Mouse (Mus musculus) neutrophil, adult 5-6 weeks (primary cell): Measurements from ENCODE around the gene Psme1. TPM values are rescaled to one million over a fixed set of nuclear protein-coding genes. Genes with fewer than 3 reads are reported as not detected.

Experiments used
- ATAC-seq: fragments of 151-379, 151-347 bp; 2 replicates; pipeline ENCODE4 v1.8.0; 2017; ENCODE audit warnings: mild to moderate bottlenecking, moderate TSS enrichment; ENCODE audit not compliant: insufficient number of reproducible peaks, poor library complexity, low FRiP score, severe bottlenecking; ENCODE audit errors: extremely low read depth
- total RNA-seq: library from RNA; stranded (forward); fragments of 200-1000 nt; gene quantifications from 2 replicates; pipeline ENCODE4 v1.2.3, GENCODE M21; 2017

Psme1 gene
- 254 and 295 TPM in 2 replicates for total RNA-seq

DNA sequence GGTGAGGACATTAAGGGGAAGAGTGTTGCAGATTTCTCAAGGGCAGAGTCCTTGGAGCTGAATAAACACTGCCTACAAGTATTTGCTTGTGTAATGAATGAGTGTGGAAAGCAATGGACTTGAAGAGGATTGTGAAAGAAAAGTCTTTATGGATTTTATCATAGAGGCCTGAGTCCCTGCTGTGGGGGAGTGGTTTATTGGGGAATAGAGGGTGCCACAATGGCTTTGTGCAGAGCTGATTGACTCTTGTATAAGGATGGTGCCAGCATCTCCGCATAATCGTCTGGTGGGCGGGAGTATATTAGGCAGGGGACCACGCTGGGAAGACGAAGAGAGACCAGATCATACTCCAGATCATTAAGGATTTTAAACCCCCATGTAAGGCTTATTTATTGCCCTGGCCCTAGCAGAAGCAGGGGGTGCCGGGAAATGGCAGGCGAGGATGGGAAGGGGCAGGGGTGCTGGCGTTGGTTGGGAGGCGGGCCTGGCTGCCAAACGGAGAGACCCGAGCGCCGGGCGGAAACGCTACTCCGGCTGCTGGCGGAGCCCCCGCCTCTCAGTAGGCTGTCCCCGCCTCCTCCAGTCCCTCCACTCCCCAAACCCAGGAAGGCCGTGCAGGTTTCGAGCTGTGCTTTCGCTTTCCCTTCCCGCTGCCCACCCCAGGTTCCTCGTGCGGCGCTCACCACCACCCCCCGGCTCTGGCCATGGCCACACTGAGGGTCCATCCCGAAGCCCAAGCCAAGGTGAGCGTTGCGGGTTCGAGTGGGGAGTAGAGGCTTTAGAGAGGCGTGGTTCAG lies at the start of gene Psme1:
TSS of gene Psme1 (plus strand) at position 253 of the 797 bp plus-strand sequence.
- peak; percentile 86 for ATAC-seq

- ATAC-seq, result no peak
Measured at GRCm38 (mm10) chr14:55536116-55536745, 41.7 kb upstream of the Psme1 start.

DNA sequence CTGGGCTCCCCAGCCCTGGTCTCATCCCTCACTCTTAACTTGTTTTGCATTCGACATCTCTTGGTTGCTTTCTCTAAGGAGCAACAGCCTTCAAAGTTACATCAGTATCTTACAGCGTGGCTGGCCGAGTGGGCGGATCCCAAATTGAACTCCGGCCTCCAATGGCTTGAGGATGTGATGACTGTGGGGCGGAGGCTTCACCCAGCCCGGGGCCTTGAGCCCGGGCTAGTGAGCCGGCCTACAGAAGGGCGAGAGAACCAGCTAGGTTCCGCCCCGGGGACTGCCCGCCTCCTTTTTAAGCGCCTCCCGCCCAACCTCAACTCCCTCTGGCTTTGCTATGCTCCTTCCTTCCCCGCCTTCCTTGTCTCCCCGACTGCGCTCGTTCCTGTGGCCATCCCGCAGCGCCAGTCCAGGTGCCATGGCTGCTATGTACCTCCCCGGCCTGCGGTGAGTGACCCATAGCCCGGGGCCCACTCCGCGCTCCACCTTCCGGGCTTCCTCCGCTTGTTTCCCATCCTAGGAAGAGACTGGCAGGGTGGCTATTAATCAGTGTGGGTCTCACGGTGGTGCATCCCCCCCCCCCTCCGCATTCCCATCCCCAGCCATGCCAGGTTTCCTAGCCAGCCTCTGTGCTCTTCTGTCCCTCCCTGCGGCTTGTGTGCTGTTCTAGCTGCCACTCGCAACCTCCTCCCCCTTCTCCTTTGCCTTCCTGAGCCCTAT lies 37.7 kb upstream of the Psme1 start, which contains the start of gene Pck2:
TSS of gene Pck2 (plus strand) at position 200 of the 720 bp plus-strand sequence.
- ATAC-seq, result peak; percentile 91

DNA sequence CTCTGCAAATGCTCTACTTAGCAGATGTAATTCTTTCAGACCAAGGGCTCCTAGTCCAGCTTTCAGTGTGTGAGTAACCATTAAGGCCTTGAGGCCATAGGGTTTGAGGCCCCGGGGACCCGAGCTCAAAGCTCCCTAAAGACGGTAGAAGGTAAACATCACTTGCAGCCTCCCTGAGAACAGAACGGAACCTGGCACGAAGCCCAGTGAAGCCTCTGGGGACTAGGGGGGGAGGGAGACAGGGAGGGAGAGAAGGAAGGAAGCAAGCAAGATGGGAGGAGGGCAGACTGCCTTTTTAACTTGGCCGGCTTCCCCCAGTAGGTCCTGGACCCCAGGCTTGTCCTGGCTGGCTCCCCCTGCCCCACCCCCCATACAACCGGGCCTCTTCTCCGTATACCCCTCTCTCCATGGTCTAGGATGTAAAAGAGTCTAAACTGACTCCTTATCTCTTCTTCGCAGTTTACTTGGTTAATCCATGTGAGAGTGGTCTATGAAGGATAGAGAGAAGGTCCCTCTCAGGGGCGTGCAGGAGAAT lies 37.1 kb upstream of the Psme1 start:
- ATAC-seq, result peak; percentile 7; the same call in 1 of the 2 replicates

GRCm38 (mm10) chr14:55542268-55542667 lies 35.7 kb upstream of the Psme1 start:
- no peak for ATAC-seq

- ATAC-seq, result no peak
Measured at GRCm38 (mm10) chr14:55544334-55544733, 33.6 kb upstream of the Psme1 start.

GRCm38 (mm10) chr14:55550191-55550590 lies 27.7 kb upstream of the Psme1 start:
- no peak for ATAC-seq

GRCm38 (mm10) chr14:55551347-55551746 lies 26.6 kb upstream of the Psme1 start:
- ATAC-seq, result no peak

DNA sequence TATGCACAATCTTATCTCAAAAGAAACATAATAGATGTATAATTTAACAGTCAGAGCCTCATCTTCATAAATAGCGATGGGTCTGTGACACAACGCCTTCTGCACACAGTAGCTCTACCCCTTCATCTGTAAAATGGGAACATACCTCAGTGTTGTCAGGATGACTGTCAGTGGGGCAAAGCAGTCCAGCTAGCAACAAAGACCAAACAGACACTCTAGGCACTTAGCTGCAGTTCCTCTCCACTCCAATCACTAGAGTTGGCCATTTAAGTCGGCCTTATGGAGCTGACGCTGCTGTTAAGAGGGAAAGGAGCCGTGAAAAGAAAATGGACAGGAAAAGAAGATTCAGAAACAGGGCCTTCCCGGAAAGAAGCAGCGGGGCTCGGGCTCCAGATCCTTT lies 26.1 kb upstream of the Psme1 start:
- ATAC-seq, result no peak

- ATAC-seq, result no peak
Measured at GRCm38 (mm10) chr14:55554635-55555034, 23.3 kb upstream of the Psme1 start.

GRCm38 (mm10) chr14:55555788-55556187 lies 22.1 kb upstream of the Psme1 start:
- ATAC-seq, result no peak

- peak; percentile 43 for ATAC-seq
Measured at GRCm38 (mm10) chr14:55557003-55557402, 20.9 kb upstream of the Psme1 start.

- ATAC-seq, result no peak
Measured at GRCm38 (mm10) chr14:55557587-55557986, 20.3 kb upstream of the Psme1 start.

DNA sequence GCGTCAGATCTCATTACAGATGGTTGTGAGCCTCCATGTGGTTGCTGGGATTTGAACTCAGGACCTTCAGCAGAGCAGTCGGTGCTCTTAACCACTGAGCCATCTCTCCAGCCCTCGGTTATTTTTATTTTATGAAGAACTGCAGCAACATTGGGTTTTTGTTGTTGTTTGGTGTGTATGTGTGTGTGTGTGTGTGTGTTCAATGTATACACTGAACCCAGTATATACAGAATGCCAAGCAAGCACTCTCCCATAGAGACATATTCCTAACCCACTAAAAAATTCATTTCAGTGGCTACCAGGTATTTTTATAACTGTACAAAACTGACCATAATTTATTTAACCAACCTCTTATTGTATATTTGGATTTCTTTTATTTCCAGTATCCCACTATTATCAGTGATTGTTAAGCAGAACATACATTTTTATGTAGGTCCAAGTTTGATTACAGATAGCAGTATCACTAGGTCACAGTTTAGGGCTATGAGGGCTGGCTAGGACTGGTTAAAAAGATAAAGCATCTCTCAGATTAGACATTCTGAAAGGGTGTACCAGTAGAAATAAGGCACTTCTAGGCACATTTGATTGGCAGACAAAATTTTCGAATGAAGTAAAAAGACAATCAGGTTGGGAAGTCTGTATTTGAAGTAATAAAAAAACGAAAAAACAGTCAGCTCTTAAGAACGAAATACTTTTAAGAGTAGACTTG lies 19.0 kb upstream of the Psme1 start:
- ATAC-seq, result no peak

- peak; percentile 42 for ATAC-seq
Measured at GRCm38 (mm10) chr14:55559799-55560201, 18.1 kb upstream of the Psme1 start, which contains the start of gene Dcaf11. Gene Dcaf11 (plus strand): TSS chr14:55560006.

- ATAC-seq, result peak; percentile 77
Measured at GRCm38 (mm10) chr14:55560202-55561073, 17.5 kb upstream of the Psme1 start, which contains the start of gene A730061H03Rik. Gene A730061H03Rik (minus strand): TSS chr14:55560406.

- no peak for ATAC-seq
Measured at GRCm38 (mm10) chr14:55561860-55562259, 16.1 kb upstream of the Psme1 start.

GRCm38 (mm10) chr14:55563249-55563648 lies 14.7 kb upstream of the Psme1 start:
- no peak for ATAC-seq
